15 mouse cellular contexts compared by ENCODE assay signal in genomic region chr10:40152550-40152857, GRCm38 (mm10). TPM values are rescaled to one million over a fixed set of nuclear protein-coding genes. Genes with fewer than 3 reads are reported as not detected.
DNase-seq lines count a peak whose midpoint lies in the region; ATAC-seq and TF ChIP-seq lines count a peak whose summit lies in the region.
"Had no signal": no experiment of that assay in that cellular context is flagged by ENCODE, and none has a peak within 500 bp of the region (broad histone marks: within the 10 kb centered on the region; RNA-seq: fewer than 3 reads in every experiment).

No protein-coding gene starts in this region.

- H3K36me3 ChIP-seq in heart, embryonic 16.5 days (ENCODE audit: control insufficient read depth, insufficient read depth), result no peaks in the 10 kb centered on the region
- peaks cover 0 to 39% of the 10 kb centered on the region in 2 experiments; a peak in 2 of 4 replicates for H3K36me3 ChIP-seq in MEL (ENCODE audit: control insufficient read depth in 1 of 2, insufficient read depth in 2 of 2, low read length in 2 of 2)
- no peaks in the 10 kb centered on the region for H3K36me3 ChIP-seq in liver, embryonic 16.5 days (ENCODE audit: control insufficient read depth, insufficient read depth)
- H3K36me3 ChIP-seq: midbrain, embryonic 10.5 days; neural tube, embryonic 13.5 days had no signal

- peak overlapping the region; percentile 43; the same call in 1 of the 2 replicates for H3K27ac ChIP-seq in heart, embryonic 16.5 days (ENCODE audit: low read length)
- H3K27ac ChIP-seq in MEL (ENCODE audit: control insufficient read depth, low read depth, low read length), result peak overlapping the region; percentile 81
- peak overlapping the region; percentile 15; the same call in 1 of the 2 replicates for H3K27ac ChIP-seq in embryonic fibroblast, embryonic 13.5 days (ENCODE audit: insufficient read depth, low read length)
- H3K27ac ChIP-seq in liver, embryonic 16.5 days (ENCODE audit: low read length), result peak overlapping the region; percentile 64
- H3K27ac ChIP-seq: hindbrain, postnatal 0 days; layer of hippocampus, adult 2 months; midbrain, embryonic 10.5 days; neural tube, embryonic 13.5 days had no signal

- H3K4me2 ChIP-seq in heart, embryonic 16.5 days (ENCODE audit: low read depth, low read length), result no peak overlapping the region
- H3K4me2 ChIP-seq in liver, embryonic 16.5 days (ENCODE audit: low read depth, low read length), result peak overlapping the region; percentile 11; the same call in 1 of the 2 replicates
- H3K4me2 ChIP-seq: neural tube, embryonic 13.5 days had no signal

- peaks cover 3% of the 10 kb centered on the region; the same call in 1 of the 2 replicates for H3K4me1 ChIP-seq in heart, embryonic 16.5 days (ENCODE audit: control insufficient read depth, insufficient read depth, low read length)
- H3K4me1 ChIP-seq in MEL (ENCODE audit: control insufficient read depth in 1 of 2, insufficient read depth in 2 of 2, low read length in 2 of 2), result peaks cover 38 to 45% of the 10 kb centered on the region in 2 experiments
- H3K4me1 ChIP-seq in embryonic fibroblast, embryonic 13.5 days (ENCODE audit: control insufficient read depth, insufficient read depth, low read length), result peaks cover 7% of the 10 kb centered on the region; the same call in 1 of the 2 replicates
- H3K4me1 ChIP-seq in liver, embryonic 16.5 days (ENCODE audit: control insufficient read depth, low read depth, low read length), result peaks cover 53% of the 10 kb centered on the region
- H3K4me1 ChIP-seq: midbrain, embryonic 10.5 days had no signal

- no peaks in the 10 kb centered on the region for H3K79me2 ChIP-seq in MEL (ENCODE audit: control insufficient read depth, insufficient read depth, low read length, poor library complexity)

- TF ChIP-seq RAD21 in MEL (IDR thresholded peaks at IDR 0.05; ENCODE audit: low read depth, low read length), result no peak

- WGBS in heart, embryonic 16.5 days, result 61% methylated on average over 4 of the region's 4 CpGs
- WGBS in liver, embryonic 16.5 days (ENCODE audit: insufficient replicate concordance), result 59% methylated on average over 4 of the region's 4 CpGs

- H3K9ac ChIP-seq in heart, embryonic 16.5 days (ENCODE audit: low read length), result no peak overlapping the region
- peak overlapping the region; percentile 37; the same call in 1 of the 2 replicates for H3K9ac ChIP-seq in MEL (ENCODE audit: control insufficient read depth, low read depth, low read length, poor library complexity, severe bottlenecking)
- peak overlapping the region; percentile 24 for H3K9ac ChIP-seq in liver, embryonic 16.5 days (ENCODE audit: low read depth, low read length)
- H3K9ac ChIP-seq: neural tube, embryonic 13.5 days had no signal

- TF ChIP-seq CTCF in MEL (IDR thresholded peaks at IDR 0.05 in 2 of 3, conservative IDR thresholded peaks at IDR 0.05 in 1 of 3; ENCODE audit: control insufficient read depth in 1 of 3, insufficient read depth in 1 of 3, low read depth in 2 of 3, low read length in 3 of 3, poor library complexity in 1 of 3, severe bottlenecking in 1 of 3), result no peak
- no peak for TF ChIP-seq CTCF in embryonic fibroblast, embryonic 13.5 days (IDR thresholded peaks at IDR 0.05; ENCODE audit: borderline replicate concordance, insufficient read depth, low read length)

- no peaks in the 10 kb centered on the region for H3K27me3 ChIP-seq in heart, embryonic 16.5 days (ENCODE audit: control insufficient read depth, insufficient read depth, low read length)
- H3K27me3 ChIP-seq in MEL (ENCODE audit: control insufficient read depth in 1 of 2, insufficient read depth in 2 of 2, low read length in 2 of 2), result no peaks in the 10 kb centered on the region
- H3K27me3 ChIP-seq in liver, embryonic 16.5 days (ENCODE audit: control insufficient read depth, insufficient read depth, low read depth, low read length), result no peaks in the 10 kb centered on the region
- H3K27me3 ChIP-seq: neural tube, embryonic 13.5 days had no signal

- no peak overlapping the region for H3K4me3 ChIP-seq in heart, embryonic 16.5 days (ENCODE audit: low read length)
- no peak overlapping the region for H3K4me3 ChIP-seq in MEL (ENCODE audit: control insufficient read depth in 1 of 2, insufficient read depth in 1 of 2, low read depth in 2 of 2, low read length in 2 of 2)
- no peak overlapping the region for H3K4me3 ChIP-seq in embryonic fibroblast, embryonic 13.5 days (ENCODE audit: insufficient read depth, low read length)
- H3K4me3 ChIP-seq in liver, embryonic 16.5 days (ENCODE audit: low read depth, low read length), result no peak overlapping the region
- H3K4me3 ChIP-seq: layer of hippocampus, adult 2 months; midbrain, embryonic 10.5 days; neural tube, embryonic 13.5 days had no signal

- peak; percentile 64 for TF ChIP-seq EP300 in MEL (IDR thresholded peaks at IDR 0.05; ENCODE audit: low read depth in 1 of 2, low read length in 2 of 2)

- DNase-seq in heart, postnatal 14 days, result no peak
- peak; percentile 75 for DNase-seq in MEL (ENCODE audit: low read depth, low spot score)
- no peak for DNase-seq in urinary bladder, adult 2 months (ENCODE audit: low spot score)
- DNase-seq in natural killer cell, adult 2 months (ENCODE audit: low spot score in 2 of 2), result no peak
- no peak for DNase-seq in T-cell, adult 2 months (ENCODE audit: low spot score)
- DNase-seq: left cerebral cortex, postnatal 4 days; right cerebral cortex, postnatal 25 days had no signal

- ATAC-seq in heart, embryonic 16.5 days (replicated peaks; ENCODE audit: extremely low read depth, insufficient read depth, low FRiP score), result no peak
- ATAC-seq in liver, embryonic 16.5 days (ENCODE audit: low read depth), result no peak
- ATAC-seq: forebrain, embryonic 14.5 days; hindbrain, postnatal 0 days had no signal

- intact Hi-C loops in heart, postnatal 14 days (cut with DNase I), result no loop called here

- no peak for TF ChIP-seq POLR2A in MEL (IDR thresholded peaks at IDR 0.05; ENCODE audit: control insufficient read depth in 1 of 2, insufficient read depth in 1 of 2, low read depth in 1 of 2, low read length in 2 of 2, poor library complexity in 1 of 2)
- TF ChIP-seq POLR2A in embryonic fibroblast, embryonic 13.5 days (IDR thresholded peaks at IDR 0.05; ENCODE audit: low read depth, low read length), result no peak

- H3K9me3 ChIP-seq in heart, embryonic 16.5 days (replicated peaks; ENCODE audit: control insufficient read depth, low read length), result no peaks in the 10 kb centered on the region
- H3K9me3 ChIP-seq in MEL (replicated peaks; ENCODE audit: insufficient read depth, low read length), result no peaks in the 10 kb centered on the region
- H3K9me3 ChIP-seq in liver, embryonic 16.5 days (replicated peaks; ENCODE audit: control insufficient read depth, low read length), result no peaks in the 10 kb centered on the region
- H3K9me3 ChIP-seq: midbrain, embryonic 10.5 days; neural tube, embryonic 13.5 days had no signal

TF ChIP-seq in MEL, 35 proteins besides CTCF, POLR2A, EP300 and RAD21:
- peak; percentile 38 for TF ChIP-seq TCF12 (IDR thresholded peaks at IDR 0.05; ENCODE audit: low read depth, low read length)
- 0 out of 2 replicates have a peak, but pooled peaks have one; percentile 59 for TF ChIP-seq JUND (IDR thresholded peaks at IDR 0.05; ENCODE audit: low read depth, low read length)
- TF ChIP-seq CHD1 (IDR thresholded peaks at IDR 0.05; ENCODE audit: low read depth, low read length), result no peak
- TF ChIP-seq MEF2A (IDR thresholded peaks at IDR 0.05; ENCODE audit: extremely low read depth, insufficient replicate concordance, low read depth, low read length, poor library complexity, severe bottlenecking), result no peak
- TF ChIP-seq POLR2AphosphoS2 (IDR thresholded peaks at IDR 0.05; ENCODE audit: low read length), result no peak
- no peak for TF ChIP-seq KAT2A (conservative IDR thresholded peaks at IDR 0.05; ENCODE audit: low read depth, low read length)
- TF ChIP-seq GABPA (IDR thresholded peaks at IDR 0.05; ENCODE audit: low read depth, low read length), result no peak
- no peak for TF ChIP-seq USF1 (IDR thresholded peaks at IDR 0.05; ENCODE audit: low read depth, low read length)
- TF ChIP-seq ETS1 (IDR thresholded peaks at IDR 0.05; ENCODE audit: low read depth, low read length), result peak; percentile 65; the same call in 1 of the 2 replicates
- TF ChIP-seq GATA1 (IDR thresholded peaks at IDR 0.05; ENCODE audit: low read depth, low read length), result 0 out of 2 replicates have a peak, but pooled peaks have one; percentile 35
- no peak for TF ChIP-seq HCFC1 (IDR thresholded peaks at IDR 0.05; ENCODE audit: low read depth, low read length)
- TF ChIP-seq ELF1 (IDR thresholded peaks at IDR 0.05; ENCODE audit: low read depth, low read length), result no peak
- no peak for TF ChIP-seq MYC (IDR thresholded peaks at IDR 0.05; ENCODE audit: low read depth, low read length)
- TF ChIP-seq MYB (IDR thresholded peaks at IDR 0.05; ENCODE audit: low read depth, low read length), result peak; percentile 61

RNA-seq across cellular contexts. Expression of gene Slc16a10, which starts 10.4 kb away (rescaled TPM):
- polyA plus RNA-seq in heart, embryonic 16.5 days (2015; fragmentation: Nextera tagmentation; extraction: Ambion mirVana), result 20.1 and 23.3 TPM in 2 replicates
- 10 to 100 TPM; 22.4 to 24.9 TPM for total RNA-seq in heart, postnatal 14 days (2021)
- total RNA-seq in MEL (2012; rRNA removed), result 13.2 TPM in 2 replicates
- 10 to 100 TPM in 1 of 2 experiments, not detected in 1; 17.9 TPM for polyA plus RNA-seq in MEL (2012; ENCODE audit: insufficient read depth in 1 of 2, insufficient read length in 2 of 2, low read depth in 1 of 2, low replicate concordance in 2 of 2, missing spikeins in 1 of 2)
- polyA plus RNA-seq in embryonic fibroblast, embryonic 13.5 days (2011; ENCODE audit: insufficient read length, low read depth, missing spikeins), result 1.6 and 1.8 TPM in 2 replicates
- polyA plus RNA-seq in liver, embryonic 16.5 days (2015; fragmentation: Nextera tagmentation; extraction: Ambion mirVana), result 73.1 and 75.2 TPM in 2 replicates
- polyA plus RNA-seq in urinary bladder, adult 2 months (2012; rRNA removed), result 10.9 and 13.4 TPM in 2 replicates

Comparison
In these comparisons a context has a peak if more than half of its experiments do, and no peak if none do; other contexts are left out.
1. H3K27ac ChIP-seq: peak in every context shown above with its lines; median percentile 81 in MEL; 64 in liver, embryonic 16.5 days; 43 in heart, embryonic 16.5 days; 15 in embryonic fibroblast, embryonic 13.5 days.